Mouse (Mus musculus): ENCODE data around the gene Creb5. TPM values are rescaled to one million over a fixed set of nuclear protein-coding genes. Genes with fewer than 3 reads are reported as not detected.

The Creb5 gene
- polyA plus RNA-seq, 1 experiment from 2014 or later: 4.3 TPM

DNA sequence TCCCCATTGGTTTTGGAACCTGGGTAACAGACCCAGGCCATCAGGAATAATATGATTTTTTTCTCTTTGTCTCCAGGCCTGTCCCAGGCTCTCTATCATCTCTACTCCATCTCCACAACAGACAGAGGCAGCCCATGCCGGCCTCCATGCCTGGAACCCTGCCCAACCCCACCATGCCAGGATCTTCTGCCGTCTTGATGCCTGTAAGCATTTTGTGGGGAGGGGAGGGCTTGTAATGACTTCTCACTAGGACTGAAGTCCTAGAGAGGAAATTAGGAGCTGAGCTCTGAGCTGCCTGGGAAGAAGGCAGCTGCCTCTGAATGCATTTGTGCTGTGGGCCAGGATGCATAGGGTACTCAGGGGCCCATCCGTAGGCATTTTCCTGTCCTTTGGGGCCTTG lies 317.3 kb downstream of the Creb5 start:
- Histone ChIP-seq H3K27ac (no peak overlapping the region), H3K36me3 (no peaks in the 10 kb centered on the region), H3K9me3 (0 out of 2 replicates have a peak, but pooled peaks cover 3% of the 10 kb centered on the region), H3K27me3 (ENCODE audit: insufficient read depth, poor library complexity, severe bottlenecking) (no peaks in the 10 kb centered on the region), H3K4me1 (replicated peaks) (no peaks in the 10 kb centered on the region; the same call in 1 of the 2 replicates), H3K4me3 (no peak overlapping the region)
- 85% methylated on average over 3 of the region's 3 CpGs for WGBS
- no peak for DNase-seq (ENCODE audit: low spot score)

DNA sequence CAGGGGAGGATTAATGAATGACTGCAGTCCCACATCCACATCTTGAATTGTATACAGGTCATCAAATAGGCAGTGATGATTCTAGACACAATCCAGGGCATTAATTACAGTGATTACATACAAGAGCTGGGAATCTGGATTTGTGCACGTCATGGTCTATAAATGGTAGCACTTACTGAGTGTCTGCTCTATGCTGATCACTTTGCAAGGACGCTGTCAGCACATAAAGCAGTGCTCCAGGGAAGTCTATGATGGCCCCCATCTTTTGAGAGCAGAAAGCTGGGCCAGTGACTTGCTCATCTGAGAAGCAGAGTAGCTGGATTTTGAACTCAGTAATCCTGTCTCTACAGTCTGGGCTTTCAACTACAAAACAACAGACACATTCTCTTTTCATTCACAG lies 318.1 kb downstream of the Creb5 start:
- 92% methylated on average over 2 of the region's 2 CpGs for WGBS
- H3K4me1 ChIP-seq (replicated peaks): no peaks in the 10 kb centered on the region; the same call in 1 of the 2 replicates
- DNase-seq (ENCODE audit: low spot score): no peak
- no peak overlapping the region for H3K4me3 ChIP-seq
- no peaks in the 10 kb centered on the region for H3K36me3 ChIP-seq
- H3K27ac ChIP-seq: no peak overlapping the region
- no peaks in the 10 kb centered on the region for H3K27me3 ChIP-seq (ENCODE audit: insufficient read depth, poor library complexity, severe bottlenecking)
- H3K9me3 ChIP-seq: 0 out of 2 replicates have a peak, but pooled peaks cover 3% of the 10 kb centered on the region

- H3K36me3 ChIP-seq: no peaks in the 10 kb centered on the region
- DNase-seq (ENCODE audit: low spot score): no peak
- peaks cover 18% of the 10 kb centered on the region for H3K4me1 ChIP-seq (replicated peaks)
- H3K27me3 ChIP-seq (ENCODE audit: insufficient read depth, poor library complexity, severe bottlenecking): no peaks in the 10 kb centered on the region
- 88% methylated on average over 5 of the region's 5 CpGs for WGBS
- H3K9me3 ChIP-seq: no peaks in the 10 kb centered on the region
- no peak overlapping the region for H3K4me3 ChIP-seq
- no peak overlapping the region for H3K27ac ChIP-seq
Observed at GRCm38 (mm10) chr6:53611451-53611945, 324.4 kb downstream of the Creb5 start.

- Histone ChIP-seq H3K9me3 (no peaks in the 10 kb centered on the region), H3K4me3 (no peak overlapping the region), H3K27me3 (ENCODE audit: insufficient read depth, poor library complexity, severe bottlenecking) (no peaks in the 10 kb centered on the region), H3K36me3 (no peaks in the 10 kb centered on the region), H3K27ac (peak overlapping the region; percentile 18; the same call in 1 of the 2 replicates), H3K4me1 (replicated peaks) (peaks cover 19% of the 10 kb centered on the region)
- WGBS: 48% methylated on average over 6 of the region's 6 CpGs
- DNase-seq (ENCODE audit: low spot score): no peak
Observed at GRCm38 (mm10) chr6:53612681-53613080, 325.6 kb downstream of the Creb5 start.

DNA sequence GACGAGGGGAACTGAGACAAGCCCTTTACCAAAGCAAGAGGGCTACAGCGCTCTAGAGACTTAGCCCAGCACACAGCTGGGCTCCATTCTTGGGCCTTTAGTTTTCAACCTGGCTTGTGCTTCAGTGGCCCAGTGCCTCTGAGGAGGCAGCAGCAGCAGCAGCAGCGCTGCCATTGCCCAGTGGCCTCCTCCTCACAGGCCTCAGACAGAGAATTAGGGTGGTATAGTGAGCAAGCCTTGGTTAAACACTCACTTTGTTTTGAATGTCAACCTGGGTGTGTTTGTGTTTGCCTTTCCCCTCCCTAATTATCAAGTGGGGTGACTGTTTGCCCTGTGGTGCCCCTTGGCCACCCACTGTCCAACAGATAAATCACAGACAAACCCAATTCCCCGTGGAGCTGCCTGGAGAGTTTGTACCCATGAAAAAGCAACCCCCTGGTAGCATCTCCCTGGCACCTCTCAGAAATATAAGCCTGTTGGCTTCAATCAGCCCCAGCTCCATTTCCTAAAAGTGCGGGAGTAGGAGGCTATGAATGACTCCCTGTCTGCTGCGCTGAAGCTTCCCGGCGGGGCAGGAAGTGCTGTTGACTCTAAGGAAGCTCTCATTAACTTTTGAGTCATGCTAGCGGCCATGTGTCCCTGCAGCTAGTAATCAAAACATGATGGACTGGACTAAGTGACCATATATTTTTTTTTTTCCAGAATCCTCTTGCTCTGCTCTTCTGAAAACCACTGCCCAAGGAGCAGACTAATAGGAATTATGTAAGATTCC lies 328.6 kb downstream of the Creb5 start:
- H3K4me3 ChIP-seq: no peak overlapping the region
- no peaks in the 10 kb centered on the region for H3K27me3 ChIP-seq (ENCODE audit: insufficient read depth, poor library complexity, severe bottlenecking)
- H3K4me1 ChIP-seq (replicated peaks): peaks cover 24% of the 10 kb centered on the region
- H3K27ac ChIP-seq: peak overlapping the region; percentile 70
- no peaks in the 10 kb centered on the region for H3K36me3 ChIP-seq
- WGBS: 58% methylated on average over 9 of the region's 9 CpGs
- H3K9me3 ChIP-seq: no peaks in the 10 kb centered on the region
- DNase-seq (ENCODE audit: low spot score): no peak

DNA sequence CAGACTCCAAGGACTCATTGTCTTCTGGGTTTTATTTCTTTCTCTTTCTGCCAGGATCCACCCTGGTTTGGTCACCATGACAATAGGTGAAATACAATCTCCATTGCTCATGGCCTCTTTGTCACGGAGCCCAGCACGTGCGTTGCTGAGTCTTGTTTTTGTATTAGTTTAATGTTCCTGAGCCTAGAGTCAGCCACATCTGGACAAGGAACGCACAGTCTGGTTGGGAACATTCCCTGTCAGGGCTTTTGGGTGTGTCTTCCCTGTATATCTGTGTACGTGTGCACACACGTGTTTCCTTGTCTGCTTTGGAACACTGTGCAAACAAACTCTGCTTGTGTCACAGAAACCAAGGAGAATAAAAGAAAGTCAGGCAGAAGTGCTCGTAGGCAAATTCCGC lies 331.1 kb downstream of the Creb5 start:
- H3K4me3 ChIP-seq: no peak overlapping the region
- 69% methylated on average over 8 of the region's 8 CpGs for WGBS
- H3K9me3 ChIP-seq: no peaks in the 10 kb centered on the region
- no peak for DNase-seq (ENCODE audit: low spot score)
- H3K27me3 ChIP-seq (ENCODE audit: insufficient read depth, poor library complexity, severe bottlenecking): no peaks in the 10 kb centered on the region
- H3K27ac ChIP-seq: no peak overlapping the region
- H3K36me3 ChIP-seq: no peaks in the 10 kb centered on the region
- H3K4me1 ChIP-seq (replicated peaks): peaks cover 13% of the 10 kb centered on the region

DNA sequence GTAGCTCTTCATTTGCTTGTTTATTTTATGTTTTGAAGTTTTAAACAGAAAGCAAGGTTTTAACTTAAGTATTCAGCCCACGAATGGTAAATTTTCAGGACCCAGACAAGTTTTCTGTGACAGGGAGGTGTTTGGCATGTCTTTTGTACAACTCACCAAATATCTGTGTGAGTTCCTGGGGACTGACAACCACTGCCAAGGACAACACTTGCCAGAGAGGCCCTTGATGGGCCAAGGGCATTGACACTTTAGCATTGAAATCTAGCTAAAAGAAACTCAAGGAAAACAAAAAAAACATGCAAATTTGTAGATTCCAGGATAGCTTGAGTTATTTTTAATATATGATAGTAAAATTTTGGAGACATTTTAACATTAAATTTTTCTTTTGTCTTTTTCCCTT lies 332.6 kb downstream of the Creb5 start:
- 74% methylated on average over 1 of the region's 1 CpGs for WGBS
- Histone ChIP-seq H3K27ac (no peak overlapping the region), H3K9me3 (no peaks in the 10 kb centered on the region), H3K4me1 (replicated peaks) (peaks cover 15% of the 10 kb centered on the region), H3K27me3 (ENCODE audit: insufficient read depth, poor library complexity, severe bottlenecking) (no peaks in the 10 kb centered on the region), H3K4me3 (no peak overlapping the region), H3K36me3 (no peaks in the 10 kb centered on the region)
- DNase-seq (ENCODE audit: low spot score): no peak

DNA sequence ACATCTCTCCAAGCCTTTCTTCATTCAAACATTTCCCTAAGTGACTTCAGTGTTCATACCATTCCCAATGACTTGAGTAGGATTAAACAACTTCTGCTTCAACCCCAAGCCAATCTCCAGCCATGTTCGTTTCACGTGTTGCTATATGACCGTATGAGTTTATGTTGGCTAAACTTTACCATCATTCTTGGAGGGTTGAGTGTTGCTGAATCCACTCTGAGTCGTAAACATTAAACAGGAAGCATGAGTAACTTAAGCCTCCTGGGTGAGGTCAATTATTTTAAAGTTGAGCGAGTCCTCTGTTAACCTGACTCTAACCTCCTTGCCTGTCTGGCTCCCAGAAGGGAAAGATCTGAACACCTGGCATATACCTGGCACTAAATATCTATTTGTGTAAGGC lies 334.2 kb downstream of the Creb5 start:
- DNase-seq (ENCODE audit: low spot score): no peak
- no peak overlapping the region for H3K4me3 ChIP-seq
- 91% methylated on average over 5 of the region's 5 CpGs for WGBS
- H3K27ac ChIP-seq: no peak overlapping the region
- no peaks in the 10 kb centered on the region; the same call in 1 of the 2 replicates for H3K27me3 ChIP-seq (ENCODE audit: insufficient read depth, poor library complexity, severe bottlenecking)
- no peaks in the 10 kb centered on the region for H3K36me3 ChIP-seq
- H3K4me1 ChIP-seq (replicated peaks): peaks cover 15% of the 10 kb centered on the region; the same call in 1 of the 2 replicates
- no peaks in the 10 kb centered on the region for H3K9me3 ChIP-seq

- Histone ChIP-seq H3K27ac (0 out of 2 replicates have a peak overlapping the region, but pooled peaks have one; percentile 6), H3K9me3 (no peaks in the 10 kb centered on the region), H3K4me3 (no peak overlapping the region), H3K4me1 (replicated peaks) (peaks cover 9% of the 10 kb centered on the region; the same call in 1 of the 2 replicates), H3K27me3 (ENCODE audit: insufficient read depth, poor library complexity, severe bottlenecking) (no peaks in the 10 kb centered on the region; the same call in 1 of the 2 replicates), H3K36me3 (no peaks in the 10 kb centered on the region)
- 46% methylated on average over 15 of the region's 15 CpGs for WGBS
- DNase-seq (ENCODE audit: low spot score): no peak
Observed at GRCm38 (mm10) chr6:53624455-53625276, 337.6 kb downstream of the Creb5 start.

- no peaks in the 10 kb centered on the region; the same call in 1 of the 2 replicates for H3K27me3 ChIP-seq (ENCODE audit: insufficient read depth, poor library complexity, severe bottlenecking)
- peaks cover 9% of the 10 kb centered on the region; the same call in 1 of the 2 replicates for H3K4me1 ChIP-seq (replicated peaks)
- no peak for DNase-seq (ENCODE audit: low spot score)
- H3K4me3 ChIP-seq: no peak overlapping the region
- H3K27ac ChIP-seq: no peak overlapping the region
- no peaks in the 10 kb centered on the region for H3K36me3 ChIP-seq
- H3K9me3 ChIP-seq: no peaks in the 10 kb centered on the region
- 88% methylated on average over 5 of the region's 5 CpGs for WGBS
Observed at GRCm38 (mm10) chr6:53626044-53626443, 339.0 kb downstream of the Creb5 start.

DNA sequence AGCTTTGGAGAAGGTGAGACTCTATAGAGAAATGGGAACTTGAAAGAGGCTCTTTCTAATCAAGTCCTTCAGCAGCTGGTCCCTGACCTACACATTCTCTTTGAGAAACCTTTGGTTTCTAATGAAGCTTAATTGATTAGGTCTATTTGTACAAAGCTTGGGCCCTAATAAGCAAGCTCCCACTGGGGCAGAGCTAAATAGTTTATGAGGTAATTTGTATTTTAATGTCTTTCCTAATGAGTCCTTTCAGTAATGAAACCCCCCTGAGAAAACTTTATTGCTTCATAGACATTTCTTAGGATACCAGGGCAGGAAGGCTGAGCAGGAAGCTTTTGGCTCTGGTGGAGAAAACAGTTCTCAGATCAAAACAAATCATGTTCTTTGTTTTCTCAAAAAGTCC lies 341.6 kb downstream of the Creb5 start:
- DNase-seq (ENCODE audit: low spot score): no peak
- Histone ChIP-seq H3K27me3 (ENCODE audit: insufficient read depth, poor library complexity, severe bottlenecking) (no peaks in the 10 kb centered on the region; the same call in 1 of the 2 replicates), H3K9me3 (no peaks in the 10 kb centered on the region), H3K27ac (no peak overlapping the region), H3K4me1 (replicated peaks) (peaks cover 9% of the 10 kb centered on the region; the same call in 1 of the 2 replicates), H3K36me3 (no peaks in the 10 kb centered on the region), H3K4me3 (no peak overlapping the region)

- Histone ChIP-seq H3K4me3 (no peak overlapping the region), H3K27ac (no peak overlapping the region), H3K4me1 (replicated peaks) (peaks cover 6% of the 10 kb centered on the region), H3K36me3 (no peaks in the 10 kb centered on the region), H3K27me3 (ENCODE audit: insufficient read depth, poor library complexity, severe bottlenecking) (no peaks in the 10 kb centered on the region), H3K9me3 (no peaks in the 10 kb centered on the region)
- 91% methylated on average over 7 of the region's 7 CpGs for WGBS
- no peak for DNase-seq (ENCODE audit: low spot score)
Observed at GRCm38 (mm10) chr6:53635453-53635852, 348.4 kb downstream of the Creb5 start.

Measured in hindbrain, embryonic 10.5 days (tissue).